Mouse (Mus musculus) spleen, embryonic (tissue): ENCODE measurements around the gene Gpr139.

Experiments
- CTCF ChIA-PET: fragments of 350-600 bp; sonication (Branson Sonifier 250); formaldehyde crosslinking; loops from one replicate; lab custom pipeline; 2022; lab: Charles Lee

The Gpr139 gene

DNA sequence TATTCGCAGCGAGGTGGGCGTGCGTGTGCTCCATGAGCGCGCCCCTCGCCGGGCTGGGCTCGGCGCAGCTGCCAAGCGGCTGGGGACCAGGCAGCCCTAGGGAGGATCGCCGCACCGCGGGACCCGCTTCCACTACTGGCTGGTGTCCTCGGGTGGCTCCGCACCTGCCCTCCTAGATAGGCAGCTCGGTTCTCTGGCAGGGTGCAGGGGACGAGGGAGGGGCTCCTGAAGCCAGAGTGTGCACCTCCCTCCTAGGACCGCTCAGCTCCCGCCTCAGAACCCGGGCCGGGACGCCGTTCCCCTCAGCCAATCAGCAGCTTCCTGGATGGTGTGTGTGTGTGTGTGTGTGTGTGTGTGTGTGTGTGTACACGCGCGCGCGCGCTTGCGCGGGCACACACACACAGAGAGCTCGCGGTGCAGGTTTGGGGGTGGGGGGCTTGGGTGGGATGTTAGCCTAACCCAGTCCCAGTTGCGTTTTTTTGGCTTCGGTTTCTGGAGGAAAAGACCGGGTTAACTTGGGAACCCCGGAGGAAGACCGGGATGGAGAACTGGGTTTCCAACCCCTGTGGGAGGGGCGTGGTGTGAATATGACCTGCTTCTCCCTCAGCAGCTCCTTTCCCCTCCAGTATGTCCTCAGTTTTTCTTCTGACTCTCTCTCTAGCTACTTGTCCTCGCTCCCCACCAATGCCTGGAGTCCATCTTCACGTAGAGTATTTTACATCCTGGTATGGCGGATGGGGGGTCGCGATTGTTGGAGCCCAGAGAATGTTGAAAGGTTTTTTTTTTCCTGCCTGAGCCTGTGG lies at the start of gene Gpr139:
Gene Gpr139 (minus strand): TSS at position 263 of the 803 bp plus-strand sequence.
- CTCF ChIA-PET = no interaction called here

DNA sequence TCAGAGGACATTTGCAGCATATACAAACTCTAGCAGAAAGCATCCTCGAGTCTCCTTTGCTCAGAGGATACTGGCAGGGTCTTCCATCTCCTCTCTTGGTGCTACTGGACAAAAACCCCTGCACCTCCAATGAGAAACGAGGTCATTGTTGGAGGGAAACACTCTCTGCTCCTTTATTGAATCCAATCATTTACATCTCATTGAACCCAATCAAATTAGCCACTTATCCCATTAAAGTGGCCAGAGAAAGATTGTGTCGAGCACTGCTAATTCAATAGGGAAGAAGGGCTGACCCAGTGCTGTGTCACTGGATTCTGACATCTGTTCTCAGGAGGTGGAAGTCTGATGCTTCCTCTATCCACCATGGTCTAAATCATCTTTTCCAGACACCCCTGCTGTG lies 46.6 kb upstream of the Gpr139 start:
- CTCF ChIA-PET = no interaction called here

DNA sequence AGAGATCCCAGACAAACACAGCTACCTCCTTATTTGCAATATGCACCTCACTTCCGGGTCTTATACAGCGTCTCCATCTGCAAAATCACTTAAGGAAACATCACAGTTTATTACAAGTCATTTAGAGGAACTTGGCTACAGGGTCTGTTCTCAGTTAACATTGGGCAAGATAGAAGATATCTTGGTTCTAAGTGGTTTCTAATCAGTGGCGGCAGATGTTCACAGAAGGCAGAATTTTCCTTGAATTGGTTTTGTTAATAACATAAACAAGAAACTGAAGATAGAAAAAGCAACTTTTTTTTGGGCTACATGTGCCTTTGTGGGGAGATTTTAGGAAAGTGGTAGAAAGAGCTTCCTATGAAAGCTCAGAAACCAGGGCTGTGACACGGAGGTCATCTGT lies 38.3 kb upstream of the Gpr139 start:
- CTCF ChIA-PET = no interaction called here

DNA sequence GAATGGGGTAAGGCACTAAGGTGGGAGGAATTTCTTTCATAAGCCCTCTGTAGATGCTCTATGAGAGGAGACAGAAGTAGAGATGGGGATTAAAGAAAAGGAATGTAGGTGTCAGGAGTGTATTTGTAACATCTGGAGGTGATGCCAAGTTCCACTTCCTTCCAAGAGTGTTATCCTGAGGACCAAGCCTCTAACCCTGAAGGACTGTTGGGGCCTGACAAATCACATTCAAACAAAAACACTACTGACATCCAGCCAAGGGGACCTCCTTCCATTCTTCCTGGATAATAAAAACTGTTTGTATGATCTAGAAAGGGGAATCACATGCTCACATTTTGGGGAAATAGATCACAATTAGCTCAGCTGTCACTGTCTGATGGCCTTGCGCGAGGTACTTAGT lies 34.7 kb upstream of the Gpr139 start:
- CTCF ChIA-PET = no interaction called here

DNA sequence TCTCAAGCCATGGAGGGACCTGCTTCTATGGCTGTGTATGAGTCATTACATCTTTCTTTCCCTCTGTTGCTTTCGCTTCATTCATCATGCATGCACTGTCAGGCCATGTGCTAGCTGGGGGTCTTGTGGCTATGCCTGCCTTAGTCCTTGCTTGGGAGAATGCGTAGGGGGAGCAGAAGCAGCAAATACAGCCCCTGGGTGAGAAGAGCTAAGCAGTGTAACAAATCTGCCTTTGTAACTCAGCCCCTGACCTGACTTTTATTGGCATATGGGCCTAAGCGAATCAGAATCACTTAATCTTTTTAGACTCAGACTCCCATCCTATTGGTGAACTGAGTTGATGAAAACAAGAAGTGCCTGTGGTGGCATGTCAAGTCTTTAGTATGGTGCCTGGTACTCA lies 22.8 kb upstream of the Gpr139 start:
- CTCF ChIA-PET = no interaction called here

DNA sequence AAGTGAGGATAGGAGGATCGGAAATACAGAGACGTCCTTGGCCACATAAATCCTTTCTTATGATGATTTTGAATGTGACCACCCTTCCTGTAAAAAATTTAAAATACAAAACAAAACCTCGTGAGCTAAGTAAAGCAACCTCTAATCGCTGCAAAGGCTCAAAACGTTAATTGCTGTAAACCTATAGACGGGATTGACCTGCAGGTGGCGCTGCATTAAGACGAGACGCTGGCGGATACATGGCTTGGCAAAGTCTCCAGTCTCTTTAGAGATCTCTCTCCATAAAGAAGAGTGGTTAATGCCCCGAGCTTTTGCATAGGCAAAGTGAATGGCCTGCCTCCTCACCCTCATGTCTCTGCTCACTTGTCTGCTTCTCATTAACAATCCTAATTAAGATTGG lies 2.0 kb upstream of the Gpr139 start:
- CTCF ChIA-PET = no interaction called here

DNA sequence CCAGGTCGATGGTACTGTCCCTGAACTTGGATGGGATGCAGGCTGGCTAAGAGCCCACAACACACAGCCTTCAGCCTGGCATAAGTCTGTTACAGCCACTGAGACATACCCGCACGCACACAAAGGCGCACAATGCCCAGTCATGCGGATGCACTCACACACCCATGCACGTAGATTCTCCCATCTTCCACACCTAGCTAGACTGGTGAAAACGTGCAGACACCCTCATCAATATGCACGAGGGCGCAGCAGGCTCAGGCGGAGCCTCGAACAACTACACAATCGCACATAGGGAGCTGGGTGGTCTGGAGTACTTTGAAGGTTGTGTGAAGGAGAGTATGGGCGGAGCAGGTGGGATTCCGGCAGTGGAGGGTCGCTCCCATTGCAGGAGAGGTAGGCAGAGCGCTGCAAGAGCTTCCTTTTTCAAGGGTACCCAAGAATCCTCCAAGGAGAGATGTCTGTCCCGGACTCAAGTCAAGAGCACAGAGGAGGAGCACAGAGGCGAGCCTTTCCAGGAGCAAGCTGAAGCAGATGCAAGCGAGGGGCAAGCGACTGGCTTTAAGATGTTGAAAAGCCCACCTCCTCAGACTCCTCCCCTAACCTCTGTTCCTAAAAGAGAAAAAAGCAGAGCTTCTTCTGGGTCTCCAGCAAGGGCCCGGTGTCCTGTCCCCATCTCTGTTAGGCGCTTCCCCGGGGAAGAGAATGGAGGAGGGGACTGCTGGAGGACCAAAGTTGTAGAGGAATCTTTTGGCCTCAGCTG lies 958 bp upstream of the Gpr139 start:
- CTCF ChIA-PET = no interaction called here

DNA sequence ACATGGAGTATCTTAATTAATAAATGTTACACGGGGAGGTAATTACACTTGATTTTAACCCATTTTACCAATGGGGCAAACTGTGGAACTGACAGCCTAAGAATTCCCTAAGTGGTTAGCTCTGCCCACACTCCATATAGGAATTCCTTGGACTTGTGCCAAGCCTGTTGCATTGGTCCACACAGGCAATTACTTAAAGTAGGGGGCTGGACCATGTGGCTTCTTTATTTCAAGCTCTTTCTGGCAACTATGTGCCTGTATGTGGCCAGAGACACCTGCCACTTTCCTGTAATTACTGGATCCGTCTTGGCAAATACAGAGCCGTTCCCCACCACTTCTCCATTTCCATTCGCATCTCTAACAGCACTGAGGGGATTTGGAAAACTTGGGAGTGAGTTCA lies 3.4 kb downstream of the Gpr139 start:
- CTCF ChIA-PET = no interaction called here

DNA sequence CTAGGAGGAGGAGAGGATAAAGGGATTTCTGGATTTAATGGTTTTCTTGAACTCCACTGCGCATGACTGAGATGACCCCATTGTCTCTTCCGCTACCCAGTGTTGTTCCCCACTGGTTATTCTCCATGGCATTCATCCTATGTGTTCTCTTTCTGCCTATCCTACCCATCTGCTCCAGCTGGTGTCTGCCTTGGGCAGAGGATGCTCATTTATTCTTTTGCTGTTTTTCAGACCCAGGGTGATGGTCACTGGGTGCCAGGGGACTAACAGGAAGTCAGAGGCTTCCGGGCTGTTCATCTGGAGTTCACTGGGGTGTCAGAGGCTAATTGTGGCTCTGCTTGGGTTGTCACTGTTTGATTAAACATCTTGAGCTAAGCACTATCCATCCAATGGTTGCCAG lies 24.4 kb downstream of the Gpr139 start:
- CTCF ChIA-PET = no interaction called here

DNA sequence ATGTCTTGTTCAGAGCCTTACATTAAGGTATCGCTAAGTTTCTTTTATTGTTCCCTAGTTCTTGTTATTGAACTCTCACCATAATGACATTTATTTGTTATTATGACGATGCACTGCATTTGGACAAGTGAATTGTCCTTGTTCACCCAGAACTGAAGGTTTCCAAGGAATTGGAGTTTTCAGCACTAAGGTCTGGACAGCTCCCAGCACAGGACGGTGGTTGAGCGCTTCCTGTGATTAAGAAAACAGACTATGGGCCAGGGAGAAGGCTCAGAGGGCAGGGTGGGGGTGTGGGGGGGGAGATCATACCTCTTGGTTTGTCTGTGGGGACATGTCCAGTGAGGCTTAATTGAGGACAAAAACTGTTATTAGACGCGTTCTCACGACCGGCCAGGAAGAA lies 72.6 kb downstream of the Gpr139 start:
- CTCF ChIA-PET = no interaction called here

DNA sequence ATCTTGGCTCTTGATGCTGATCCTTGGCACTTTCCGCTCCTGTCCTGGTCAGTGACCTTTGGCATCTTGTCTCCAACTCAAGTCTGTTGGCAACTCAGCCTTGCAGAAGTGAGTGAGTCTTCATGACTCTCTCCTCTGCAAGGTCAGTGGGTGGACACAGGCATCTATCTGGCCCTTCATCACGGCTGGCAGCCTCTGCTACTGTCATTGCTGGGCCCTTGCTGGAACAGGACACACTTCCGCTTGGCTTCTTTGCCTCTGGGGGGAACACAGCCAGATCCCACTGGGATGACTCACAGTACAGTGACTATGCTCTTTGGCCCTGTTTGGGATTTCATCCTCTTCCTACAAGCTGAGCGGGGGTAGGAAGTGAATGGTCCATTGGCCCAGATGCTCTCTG lies 78.5 kb downstream of the Gpr139 start:
- CTCF ChIA-PET = no interaction called here

DNA sequence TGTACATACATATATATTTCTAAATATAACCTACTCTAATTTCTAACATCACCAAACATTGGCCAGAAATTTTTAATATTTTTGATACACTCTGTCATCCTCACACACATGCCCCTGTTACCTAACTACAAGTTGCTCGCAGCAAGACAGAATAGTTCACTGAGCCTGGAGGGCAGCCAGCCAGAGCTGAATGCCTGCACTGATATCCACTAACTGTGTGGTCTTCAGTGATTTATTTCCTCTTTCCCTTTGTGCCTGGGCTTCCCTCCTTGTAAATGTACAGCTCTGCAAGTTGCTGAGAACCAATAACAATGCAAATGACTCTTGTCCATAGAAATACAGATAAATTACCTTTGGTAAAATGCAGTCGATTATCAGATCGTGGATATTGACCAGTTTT lies 87.8 kb downstream of the Gpr139 start:
- CTCF ChIA-PET = no interaction called here
